Mouse (Mus musculus) G1E (cell line): ENCODE measurements around the gene Cox10.

Experiments
- CTCF ChIP-seq: IDR thresholded peaks from 2 replicates; pipeline ENCODE4 v1.5.1; 2012; ENCODE audit warnings: low read depth, low read length, inconsistent platforms, mixed read lengths
- GATA2 ChIP-seq: IDR thresholded peaks from 2 replicates; pipeline ENCODE4 v1.6.1; 2012; ENCODE audit warnings: low read depth, low read length, inconsistent platforms, borderline replicate concordance
- POLR2AphosphoS5 ChIP-seq: IDR thresholded peaks from 2 replicates; pipeline ENCODE4 v1.6.1; 2012; ENCODE audit warnings: low read depth, low read length, inconsistent platforms; ENCODE audit not compliant: insufficient replicate concordance

GRCm38 (mm10) chr11:63977741-63978140 lies 101.5 kb downstream of the Cox10 start:
- no peak for TF ChIP-seq GATA2
- TF ChIP-seq CTCF: no peak
- TF ChIP-seq POLR2AphosphoS5: no peak
